Mouse (Mus musculus) left cerebral cortex, adult 2 months (tissue): ENCODE results near the gene Gsg1l2. TPM values are rescaled to one million over a fixed set of nuclear protein-coding genes. Genes with fewer than 3 reads are reported as not detected.

Source experiments
- DNase-seq, 2 experiments: peaks; one replicate each; pipeline ENCODE4 v3.0.0; 2021 to 2022; ENCODE audit warnings: low spot score in 2 of 2, mixed read lengths in 1 of 2; ENCODE audit errors: extremely low spot score in 1 of 2
- H3K27ac ChIP-seq: fragments of 200-600 bp; 2 replicates; pipeline ENCODE4 v1.8.1; 2022
- H3K4me3 ChIP-seq: fragments of 200-600 bp; 2 replicates; pipeline ENCODE4 v1.8.1; 2022
- CTCF ChIP-seq: fragments of 200-600 bp; IDR thresholded peaks from 2 replicates; pipeline ENCODE4 v1.8.1; 2022; ENCODE audit warnings: antibody characterized with exemption, mild to moderate bottlenecking, moderate library complexity
- intact Hi-C: fragments of 180-260 bp; cut with DNase I; formaldehyde crosslinking; loops from one replicate; pipeline ENCODE4 v1.15.1; 2025
- total RNA-seq, 2 experiments: library from RNA; stranded (reverse); gene quantifications; 2 replicates each; pipeline ENCODE4 v1.2.3; 2021

The Gsg1l2 gene
- total RNA-seq, 2 experiments from 2014 or later, result not detected

- no peak overlapping the region for H3K27ac ChIP-seq
- H3K4me3 ChIP-seq, result no peak overlapping the region
- peak; percentile 35 for TF ChIP-seq CTCF
- peak; percentile 60 to 62 for DNase-seq
- intact Hi-C loops, result no loop called here
Observed at GRCm38 (mm10) chr11:67772577-67772976, 1.8 kb upstream of the Gsg1l2 start.

DNA sequence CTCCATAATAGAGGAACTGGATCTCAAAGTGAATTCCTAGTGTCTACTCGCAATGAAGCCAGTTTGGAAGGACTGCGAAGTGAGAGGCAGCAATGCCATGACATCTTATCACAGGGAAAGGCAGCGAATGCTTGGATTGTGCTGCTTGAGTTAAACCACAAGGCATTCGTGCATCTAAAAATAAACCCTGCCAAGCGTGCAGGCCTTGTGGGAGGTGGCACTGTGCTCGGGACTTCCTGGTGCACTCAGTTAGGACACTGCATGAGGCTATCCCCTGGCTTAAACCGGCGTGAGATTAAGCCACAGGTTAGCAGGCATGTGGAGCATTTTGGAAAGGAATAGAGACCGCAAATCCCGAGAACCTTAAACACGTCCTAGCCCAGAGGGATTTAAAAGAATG is 15.8 kb downstream of the Gsg1l2 start:
- Histone ChIP-seq H3K27ac (no peak overlapping the region), H3K4me3 (no peak overlapping the region)
- DNase-seq, result no peak
- intact Hi-C loops, result no loop called here
- no peak for TF ChIP-seq CTCF

DNA sequence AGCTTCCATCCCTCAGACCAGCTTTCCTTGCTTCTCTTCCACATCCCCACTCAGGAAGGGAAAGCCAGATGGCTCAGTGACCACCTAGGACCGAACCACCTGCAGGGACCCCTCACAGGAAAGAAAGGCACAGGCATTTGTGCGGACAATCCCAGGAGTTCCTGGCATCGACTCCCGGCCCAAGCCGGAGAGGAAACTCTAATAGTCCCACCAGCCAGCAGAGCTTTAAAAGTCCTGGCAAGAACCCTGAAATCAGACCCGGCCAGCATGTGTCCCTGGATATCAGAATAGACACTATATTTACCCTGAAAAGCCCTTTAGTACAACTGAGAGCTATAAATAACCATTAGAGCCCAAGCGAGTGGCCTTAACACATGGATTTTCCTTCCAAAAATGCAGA is 23.5 kb downstream of the Gsg1l2 start, which contains the start of gene Dhrs7c:
Gene Dhrs7c (plus strand): TSS at position 257 of the 400 bp plus-strand sequence.
- intact Hi-C loops, result no loop called here
- no peak within 1 kb of the TSS for H3K4me3 ChIP-seq
- DNase-seq, result no peak
- TF ChIP-seq CTCF, result no peak
- H3K27ac ChIP-seq, result no peak within 1 kb of the TSS

- no peak for DNase-seq
- intact Hi-C loops, result loop anchor here (10.0 kb wide), 1 partner anchor 685 kb away; no protein-coding TSS in a partner anchor
- TF ChIP-seq CTCF, result no peak
- H3K27ac ChIP-seq, result no peak overlapping the region
- no peak overlapping the region for H3K4me3 ChIP-seq
Observed at GRCm38 (mm10) chr11:67800130-67800723, 25.8 kb downstream of the Gsg1l2 start.

GRCm38 (mm10) chr11:67801169-67801568 is 26.8 kb downstream of the Gsg1l2 start:
- H3K4me3 ChIP-seq, result no peak overlapping the region
- intact Hi-C loops, result loop anchor here (10.0 kb wide), 1 partner anchor 686 kb away; no protein-coding TSS in a partner anchor
- H3K27ac ChIP-seq, result no peak overlapping the region
- no peak for TF ChIP-seq CTCF
- DNase-seq, result no peak

GRCm38 (mm10) chr11:67805538-67805937 is 31.1 kb downstream of the Gsg1l2 start:
- intact Hi-C loops, result loop anchor here (5.0 to 10.0 kb wide), 2 partner anchors 118 to 691 kb away; no protein-coding TSS in a partner anchor
- H3K27ac ChIP-seq, result no peak overlapping the region
- DNase-seq, result no peak
- peak; percentile 16 for TF ChIP-seq CTCF
- H3K4me3 ChIP-seq, result no peak overlapping the region

GRCm38 (mm10) chr11:67806832-67807597 is 32.6 kb downstream of the Gsg1l2 start:
- DNase-seq, result no peak
- intact Hi-C loops, result loop anchor here (5.0 to 10.0 kb wide), 2 partner anchors 120 to 692 kb away; no protein-coding TSS in a partner anchor

GRCm38 (mm10) chr11:67808051-67808450 is 33.6 kb downstream of the Gsg1l2 start:
- TF ChIP-seq CTCF, result peak; percentile 47
- Histone ChIP-seq H3K4me3 (no peak overlapping the region), H3K27ac (no peak overlapping the region)
- DNase-seq, result no peak
- intact Hi-C loops, result loop anchor here (5.0 to 10.0 kb wide), 2 partner anchors 121 to 693 kb away; no protein-coding TSS in a partner anchor

More at GRCm38 (mm10) chr11:67806832-67807597, 32.6 kb downstream of the Gsg1l2 start:
- Histone ChIP-seq H3K4me3 (no peak overlapping the region), H3K27ac (no peak overlapping the region)
- TF ChIP-seq CTCF, result no peak

DNA sequence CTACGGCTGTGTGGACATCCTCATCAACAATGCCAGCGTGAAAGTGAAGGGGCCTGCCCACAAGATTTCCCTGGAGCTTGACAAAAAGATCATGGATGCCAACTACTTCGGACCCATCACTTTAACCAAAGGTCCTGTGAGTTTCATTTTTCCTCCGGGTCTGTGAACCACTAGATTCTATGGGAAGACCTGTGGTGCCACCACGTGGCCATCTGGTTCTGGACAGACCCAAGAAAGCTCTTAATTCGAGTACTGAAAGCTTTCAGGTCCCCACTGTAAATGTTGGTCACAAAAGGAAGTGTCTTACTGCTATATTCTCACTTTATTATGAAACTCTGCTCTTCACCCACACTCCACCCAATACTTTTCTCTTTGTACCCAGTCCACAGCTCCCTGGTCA is 37.1 kb downstream of the Gsg1l2 start:
- no peak overlapping the region for H3K27ac ChIP-seq
- peak; percentile 46 for TF ChIP-seq CTCF
- intact Hi-C loops, result no loop called here
- no peak for DNase-seq
- H3K4me3 ChIP-seq, result no peak overlapping the region

- intact Hi-C loops, result loop anchor here (2.0 to 5.0 kb wide), 3 partner anchors 69 to 588 kb away; no protein-coding TSS in a partner anchor
Observed at GRCm38 (mm10) chr11:67819604-67820003, 45.2 kb downstream of the Gsg1l2 start.

DNA sequence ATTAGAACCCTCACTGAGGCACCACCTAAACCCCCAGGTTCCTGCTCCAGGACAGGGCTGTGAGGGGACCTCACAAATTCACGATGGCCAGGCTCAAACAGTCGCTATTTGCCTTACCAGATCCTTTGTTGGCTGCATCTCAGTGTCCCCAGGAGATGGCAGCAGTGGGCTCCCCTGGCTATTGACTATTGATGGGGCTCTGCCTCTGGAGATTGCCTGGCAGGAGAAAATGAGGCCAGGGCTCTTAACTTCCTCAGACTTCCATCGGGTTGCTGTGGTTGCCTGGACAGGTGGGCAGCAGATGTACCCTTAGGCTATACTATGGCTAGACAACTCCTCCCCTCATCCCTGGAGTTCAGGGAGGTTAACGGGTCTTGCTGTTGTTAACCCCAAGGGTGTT is 45.8 kb downstream of the Gsg1l2 start:
- no peak overlapping the region for H3K27ac ChIP-seq
- H3K4me3 ChIP-seq, result no peak overlapping the region
- intact Hi-C loops, result loop anchor here (2.0 to 5.0 kb wide), 3 partner anchors 69 to 587 kb away; no protein-coding TSS in a partner anchor
- peak; percentile 32 to 50 for DNase-seq
- TF ChIP-seq CTCF, result peak; percentile 63

More at GRCm38 (mm10) chr11:67819604-67820003, 45.2 kb downstream of the Gsg1l2 start:
- peak; percentile 39 to 45 for DNase-seq
- no peak overlapping the region for H3K27ac ChIP-seq
- H3K4me3 ChIP-seq, result no peak overlapping the region
- TF ChIP-seq CTCF, result peak; percentile 76

DNA sequence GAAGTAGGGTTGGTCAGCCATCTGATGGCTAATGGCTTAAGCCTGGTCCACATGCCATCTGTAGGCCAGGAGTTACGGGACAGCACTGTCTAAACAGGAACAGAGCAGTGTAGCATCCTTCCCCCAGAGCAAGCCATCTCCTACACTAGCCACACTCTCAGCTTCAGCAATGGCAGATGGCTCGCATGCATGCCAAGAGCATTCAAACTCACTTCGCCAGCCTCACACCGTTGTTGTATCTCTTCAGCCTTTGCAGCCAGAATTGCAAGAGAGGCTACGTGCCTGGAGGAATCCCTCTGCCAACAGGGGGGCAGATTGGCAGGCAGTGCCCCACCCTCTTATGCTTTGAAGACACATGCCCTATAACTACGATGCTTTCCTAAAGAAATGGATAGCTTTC is 47.2 kb downstream of the Gsg1l2 start:
- DNase-seq, result no peak
- intact Hi-C loops, result loop anchor here (2.0 to 5.0 kb wide), 3 partner anchors 67 to 586 kb away; no protein-coding TSS in a partner anchor
- TF ChIP-seq CTCF, result no peak
- Histone ChIP-seq H3K27ac (no peak overlapping the region), H3K4me3 (no peak overlapping the region)
